Mouse (Mus musculus): ENCODE measurements at regions not wholly inside any gene's neighbourhood (a gene's known extent, or its start where the extent isn't known, plus 50 kb on each side); places are given as distances from the start of the nearest gene placed in this dataset.
"Not testable (repeated sequence)": the region's sequence is repeated elsewhere in the genome, so short reads cannot be mapped to it uniquely, and the experiment has no call there.

DNA sequence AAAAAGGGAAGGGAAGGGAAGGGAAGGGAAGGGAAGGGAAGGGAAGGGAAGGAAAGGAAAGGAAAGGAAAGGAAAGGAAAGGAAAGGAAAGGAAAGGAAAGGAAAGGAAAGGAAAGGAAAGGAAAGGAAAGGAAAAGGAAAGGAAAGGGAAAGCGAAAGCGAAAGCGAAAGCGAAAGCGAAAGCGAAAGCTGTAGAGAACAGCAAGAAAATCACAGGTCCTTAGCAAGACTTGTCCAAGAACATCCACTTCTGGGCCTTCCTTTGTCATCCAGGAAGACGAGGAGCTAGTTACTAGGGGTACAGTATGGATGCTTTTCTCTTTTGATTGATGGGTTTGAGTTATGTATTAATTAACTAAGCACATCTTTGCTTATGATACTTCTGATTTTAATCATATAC is 494.3 kb upstream of the Smim15 start:
- ATAC-seq, result not testable (repeated sequence)
- WGBS, result 92% methylated on average over 7 of the region's 7 CpGs
- peaks cover 24% of the 10 kb centered on the region for H3K4me1 ChIP-seq (replicated peaks; ENCODE audit: control insufficient read depth, insufficient read depth, low read length)

GRCm38 (mm10) chr13:107547073-107547472 is 497.2 kb upstream of the Smim15 start:
- Histone ChIP-seq H3K27ac (ENCODE audit: low read length) (peak overlapping the region; percentile 89), H3K36me3 (ENCODE audit: control insufficient read depth, insufficient read depth) (no peaks in the 10 kb centered on the region), H3K4me1 (replicated peaks; ENCODE audit: control insufficient read depth, insufficient read depth, low read length) (peaks cover 27% of the 10 kb centered on the region), H3K4me2 (ENCODE audit: low read length) (peak overlapping the region; percentile 23), H3K9me3 (ENCODE audit: control insufficient read depth, low read length) (no peaks in the 10 kb centered on the region; the same call in 1 of the 2 replicates), H3K9ac (replicated peaks; ENCODE audit: low read depth, low read length) (no peak overlapping the region), H3K27me3 (replicated peaks; ENCODE audit: control insufficient read depth, insufficient read depth, low read length) (no peaks in the 10 kb centered on the region), H3K4me3 (replicated peaks; ENCODE audit: low read length) (no peak overlapping the region)
- WGBS, result 22% methylated on average over 7 of the region's 7 CpGs
- ATAC-seq, result peak; percentile 78

More for the DNA sequence above, 494.3 kb upstream of the Smim15 start:
- not testable (repeated sequence) for H3K4me3 ChIP-seq (replicated peaks; ENCODE audit: low read length); H3K9ac ChIP-seq (replicated peaks; ENCODE audit: low read depth, low read length); H3K36me3 ChIP-seq (ENCODE audit: control insufficient read depth, insufficient read depth); H3K9me3 ChIP-seq (ENCODE audit: control insufficient read depth, low read length); H3K27ac ChIP-seq (ENCODE audit: low read length); H3K27me3 ChIP-seq (replicated peaks; ENCODE audit: control insufficient read depth, insufficient read depth, low read length); H3K4me2 ChIP-seq (ENCODE audit: low read length)

DNA sequence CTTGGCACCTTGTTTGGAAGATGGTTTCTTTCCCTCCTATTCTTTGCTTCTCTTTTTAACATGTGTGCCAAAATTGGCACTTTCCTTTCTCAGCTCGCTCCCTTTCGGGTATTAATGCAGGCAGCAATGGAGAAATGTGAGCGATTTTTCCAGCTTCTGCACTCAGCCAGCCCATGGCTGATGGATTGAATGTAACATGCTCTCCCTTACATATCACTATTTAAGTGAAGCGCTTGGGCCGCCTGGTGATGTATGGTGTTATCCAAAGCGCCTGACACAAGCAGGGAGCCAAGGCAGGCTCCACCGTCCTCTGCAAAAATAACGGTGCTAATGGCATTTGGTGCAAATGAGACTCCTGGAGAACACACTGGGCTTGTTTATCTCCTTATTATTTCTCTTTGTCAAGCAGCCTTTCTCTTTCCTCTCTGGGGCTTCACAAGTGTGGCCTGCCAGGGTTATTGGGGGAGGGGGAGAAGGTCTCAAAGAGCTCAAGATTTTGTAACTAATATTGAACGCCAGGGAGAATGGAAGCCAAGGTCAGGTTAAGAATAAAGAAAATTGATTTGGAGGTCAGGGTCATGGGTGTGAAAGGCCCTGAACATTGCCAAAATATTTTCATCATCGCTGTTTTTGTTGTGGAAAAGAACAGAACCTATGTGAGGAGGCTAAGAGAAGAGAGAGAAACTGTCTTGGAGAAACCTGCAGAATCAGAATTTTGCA is 497.9 kb upstream of the Smim15 start:
- peak overlapping the region; percentile 89 for H3K27ac ChIP-seq (ENCODE audit: low read length)
- no peaks in the 10 kb centered on the region; the same call in 1 of the 2 replicates for H3K9me3 ChIP-seq (ENCODE audit: control insufficient read depth, low read length)
- no peaks in the 10 kb centered on the region for H3K27me3 ChIP-seq (replicated peaks; ENCODE audit: control insufficient read depth, insufficient read depth, low read length)
- H3K4me1 ChIP-seq (replicated peaks; ENCODE audit: control insufficient read depth, insufficient read depth, low read length), result peaks cover 34% of the 10 kb centered on the region
- ATAC-seq, result peak; percentile 38
- H3K4me3 ChIP-seq (replicated peaks; ENCODE audit: low read length), result no peak overlapping the region
- H3K36me3 ChIP-seq (ENCODE audit: control insufficient read depth, insufficient read depth), result no peaks in the 10 kb centered on the region
- peak overlapping the region; percentile 23; the same call in 1 of the 2 replicates for H3K9ac ChIP-seq (replicated peaks; ENCODE audit: low read depth, low read length)
- WGBS, result 12% methylated on average over 10 of the region's 10 CpGs
- H3K4me2 ChIP-seq (ENCODE audit: low read length), result peak overlapping the region; percentile 36

DNA sequence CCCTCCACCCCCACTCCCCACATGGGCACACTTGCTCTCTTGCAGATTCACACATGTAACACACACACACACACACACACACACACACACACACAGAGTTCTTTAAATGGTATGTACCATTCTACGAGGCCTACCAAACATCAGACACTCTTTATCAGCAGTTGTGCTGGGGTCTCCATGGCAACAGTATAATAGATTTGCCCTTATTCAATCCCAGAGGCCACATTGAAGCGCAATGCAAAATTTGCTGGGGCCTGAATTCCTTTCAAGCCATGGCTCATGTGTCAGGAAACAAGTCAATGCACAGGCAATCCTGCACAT is 502.7 kb upstream of the Smim15 start:
- 0 out of 2 replicates have a peak overlapping the region, but pooled peaks have one; percentile 14 for H3K9ac ChIP-seq (replicated peaks; ENCODE audit: low read depth, low read length)
- peak; percentile 55 for ATAC-seq
- peaks cover 42% of the 10 kb centered on the region for H3K4me1 ChIP-seq (replicated peaks; ENCODE audit: control insufficient read depth, insufficient read depth, low read length)
- H3K4me3 ChIP-seq (replicated peaks; ENCODE audit: low read length), result no peak overlapping the region
- peak overlapping the region; percentile 8 for H3K4me2 ChIP-seq (ENCODE audit: low read length)
- H3K9me3 ChIP-seq (ENCODE audit: control insufficient read depth, low read length), result no peaks in the 10 kb centered on the region; the same call in 1 of the 2 replicates
- no peaks in the 10 kb centered on the region for H3K27me3 ChIP-seq (replicated peaks; ENCODE audit: control insufficient read depth, insufficient read depth, low read length)
- peak overlapping the region; percentile 94 for H3K27ac ChIP-seq (ENCODE audit: low read length)
- WGBS, result 5% methylated on average over 2 of the region's 2 CpGs
- no peaks in the 10 kb centered on the region for H3K36me3 ChIP-seq (ENCODE audit: control insufficient read depth, insufficient read depth)

- ATAC-seq, result peak; percentile 90
- Histone ChIP-seq H3K9ac (replicated peaks; ENCODE audit: low read depth, low read length) (peak overlapping the region; percentile 39), H3K4me1 (replicated peaks; ENCODE audit: control insufficient read depth, insufficient read depth, low read length) (peaks cover 36% of the 10 kb centered on the region), H3K4me2 (ENCODE audit: low read length) (peak overlapping the region; percentile 8), H3K27me3 (replicated peaks; ENCODE audit: control insufficient read depth, insufficient read depth, low read length) (no peaks in the 10 kb centered on the region), H3K27ac (ENCODE audit: low read length) (peak overlapping the region; percentile 94), H3K9me3 (ENCODE audit: control insufficient read depth, low read length) (no peaks in the 10 kb centered on the region; the same call in 1 of the 2 replicates), H3K36me3 (ENCODE audit: control insufficient read depth, insufficient read depth) (no peaks in the 10 kb centered on the region), H3K4me3 (replicated peaks; ENCODE audit: low read length) (no peak overlapping the region)
- 13% methylated on average over 16 of the region's 16 CpGs for WGBS
Observed at GRCm38 (mm10) chr13:107540784-107541634, 503.2 kb upstream of the Smim15 start.

GRCm38 (mm10) chr13:107540305-107540704 is 503.9 kb upstream of the Smim15 start:
- Histone ChIP-seq H3K27ac (ENCODE audit: low read length) (peak overlapping the region; percentile 94), H3K9ac (replicated peaks; ENCODE audit: low read depth, low read length) (no peak overlapping the region), H3K4me2 (ENCODE audit: low read length) (peak overlapping the region; percentile 8), H3K4me1 (replicated peaks; ENCODE audit: control insufficient read depth, insufficient read depth, low read length) (peaks cover 31% of the 10 kb centered on the region), H3K36me3 (ENCODE audit: control insufficient read depth, insufficient read depth) (no peaks in the 10 kb centered on the region), H3K9me3 (ENCODE audit: control insufficient read depth, low read length) (no peaks in the 10 kb centered on the region; the same call in 1 of the 2 replicates), H3K27me3 (replicated peaks; ENCODE audit: control insufficient read depth, insufficient read depth, low read length) (no peaks in the 10 kb centered on the region), H3K4me3 (replicated peaks; ENCODE audit: low read length) (no peak overlapping the region)
- 12% methylated on average over 7 of the region's 7 CpGs for WGBS
- ATAC-seq, result peak; percentile 77

DNA sequence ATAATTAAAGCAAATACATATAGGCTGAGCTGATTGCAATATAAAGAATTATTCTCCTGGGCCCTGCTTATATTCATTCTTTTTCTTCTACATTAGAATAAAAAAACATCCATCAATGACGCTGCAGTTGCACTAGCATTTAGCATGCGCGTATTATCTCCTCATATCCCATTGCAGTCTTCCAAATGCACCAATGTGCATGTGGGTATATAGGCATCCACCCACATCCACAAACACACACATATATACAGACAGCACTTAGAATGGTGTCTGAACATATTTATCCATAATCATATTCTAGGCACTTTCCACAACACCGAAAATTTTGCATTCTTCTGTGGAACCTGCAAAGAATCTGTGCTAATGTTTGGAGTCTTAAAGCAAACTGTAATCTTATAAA is 504.4 kb upstream of the Smim15 start:
- ATAC-seq, result 0 out of 2 replicates have a peak, but pooled peaks have one; percentile 3
- H3K4me2 ChIP-seq (ENCODE audit: low read length), result peak overlapping the region; percentile 8
- WGBS, result 56% methylated on average over 4 of the region's 4 CpGs

GRCm38 (mm10) chr13:107539326-107539725 is 504.9 kb upstream of the Smim15 start:
- WGBS, result 38% methylated on average over 4 of the region's 4 CpGs
- ATAC-seq, result no peak
- H3K27ac ChIP-seq (ENCODE audit: low read length), result peak overlapping the region; percentile 69; the same call in 1 of the 2 replicates
- H3K27me3 ChIP-seq (replicated peaks; ENCODE audit: control insufficient read depth, insufficient read depth, low read length), result no peaks in the 10 kb centered on the region
- H3K4me1 ChIP-seq (replicated peaks; ENCODE audit: control insufficient read depth, insufficient read depth, low read length), result peaks cover 31% of the 10 kb centered on the region
- H3K4me2 ChIP-seq (ENCODE audit: low read length), result no peak overlapping the region
- H3K9me3 ChIP-seq (ENCODE audit: control insufficient read depth, low read length), result no peaks in the 10 kb centered on the region; the same call in 1 of the 2 replicates
- H3K9ac ChIP-seq (replicated peaks; ENCODE audit: low read depth, low read length), result no peak overlapping the region
- H3K36me3 ChIP-seq (ENCODE audit: control insufficient read depth, insufficient read depth), result no peaks in the 10 kb centered on the region
- H3K4me3 ChIP-seq (replicated peaks; ENCODE audit: low read length), result no peak overlapping the region

More for the DNA sequence above, 504.4 kb upstream of the Smim15 start:
- Histone ChIP-seq H3K4me3 (replicated peaks; ENCODE audit: low read length) (no peak overlapping the region), H3K36me3 (ENCODE audit: control insufficient read depth, insufficient read depth) (no peaks in the 10 kb centered on the region), H3K9me3 (ENCODE audit: control insufficient read depth, low read length) (no peaks in the 10 kb centered on the region; the same call in 1 of the 2 replicates), H3K4me1 (replicated peaks; ENCODE audit: control insufficient read depth, insufficient read depth, low read length) (peaks cover 31% of the 10 kb centered on the region), H3K27ac (ENCODE audit: low read length) (peak overlapping the region; percentile 94), H3K27me3 (replicated peaks; ENCODE audit: control insufficient read depth, insufficient read depth, low read length) (no peaks in the 10 kb centered on the region), H3K9ac (replicated peaks; ENCODE audit: low read depth, low read length) (no peak overlapping the region)

- ATAC-seq, result no peak
- Histone ChIP-seq H3K9ac (replicated peaks; ENCODE audit: low read depth, low read length) (no peak overlapping the region), H3K27ac (ENCODE audit: low read length) (no peak overlapping the region), H3K27me3 (replicated peaks; ENCODE audit: control insufficient read depth, insufficient read depth, low read length) (no peaks in the 10 kb centered on the region), H3K4me3 (replicated peaks; ENCODE audit: low read length) (no peak overlapping the region), H3K4me2 (ENCODE audit: low read length) (no peak overlapping the region), H3K9me3 (ENCODE audit: control insufficient read depth, low read length) (no peaks in the 10 kb centered on the region), H3K4me1 (replicated peaks; ENCODE audit: control insufficient read depth, insufficient read depth, low read length) (peaks cover 12% of the 10 kb centered on the region), H3K36me3 (ENCODE audit: control insufficient read depth, insufficient read depth) (no peaks in the 10 kb centered on the region)
- 87% methylated on average over 5 of the region's 5 CpGs for WGBS
Observed at GRCm38 (mm10) chr13:107535213-107535612, 509.0 kb upstream of the Smim15 start.
